Mouse (Mus musculus) heart, adult 8-10 months (tissue): ENCODE data around the gene Gab1. TPM values are rescaled to one million over a fixed set of nuclear protein-coding genes. Genes with fewer than 3 reads are reported as not detected.
A peak's percentile ranks its signal among the peaks of the same experiment; 100 is the strongest.

Source experiments
- DNase-seq: peaks from one replicate; pipeline ENCODE4 v3.0.0; 2022; ENCODE audit warnings: low spot score
- total RNA-seq, 4 experiments: library from RNA; stranded (reverse); gene quantifications; 2 replicates each; pipeline ENCODE4 v1.2.4; 2022

The Gab1 gene
- total RNA-seq, 4 experiments from 2014 or later, result 33.6 to 43.1 (median 40.6) TPM

GRCm38 (mm10) chr8:80843744-80844434, 36.4 kb downstream of the Gab1 start:
- DNase-seq, result no peak

GRCm38 (mm10) chr8:80842514-80842913, 37.8 kb downstream of the Gab1 start:
- DNase-seq, result no peak

- DNase-seq, result no peak
Observed at GRCm38 (mm10) chr8:80840090-80840489, 40.2 kb downstream of the Gab1 start.

- DNase-seq, result peak; percentile 64
Observed at GRCm38 (mm10) chr8:80838199-80838598, 42.1 kb downstream of the Gab1 start.

- no peak for DNase-seq
Observed at GRCm38 (mm10) chr8:80835401-80835800, 44.9 kb downstream of the Gab1 start.

- no peak for DNase-seq
Observed at GRCm38 (mm10) chr8:80834443-80834842, 45.9 kb downstream of the Gab1 start.

- DNase-seq, result no peak
Observed at GRCm38 (mm10) chr8:80832534-80832933, 47.8 kb downstream of the Gab1 start.

GRCm38 (mm10) chr8:80831876-80832524, 48.3 kb downstream of the Gab1 start:
- DNase-seq, result no peak

- DNase-seq, result no peak
Observed at GRCm38 (mm10) chr8:80830724-80831566, 49.4 kb downstream of the Gab1 start.

- no peak for DNase-seq
Observed at GRCm38 (mm10) chr8:80830141-80830540, 50.2 kb downstream of the Gab1 start.

- no peak for DNase-seq
Observed at GRCm38 (mm10) chr8:80826996-80827395, 53.3 kb downstream of the Gab1 start.

- no peak for DNase-seq
Observed at GRCm38 (mm10) chr8:80825136-80825535, 55.2 kb downstream of the Gab1 start.

GRCm38 (mm10) chr8:80824426-80824825, 55.9 kb downstream of the Gab1 start:
- DNase-seq, result no peak

GRCm38 (mm10) chr8:80823250-80823649, 57.1 kb downstream of the Gab1 start:
- no peak for DNase-seq

GRCm38 (mm10) chr8:80821367-80822225, 58.7 kb downstream of the Gab1 start:
- no peak for DNase-seq

GRCm38 (mm10) chr8:80818978-80819377, 61.3 kb downstream of the Gab1 start:
- DNase-seq, result no peak

GRCm38 (mm10) chr8:80817065-80817464, 63.3 kb downstream of the Gab1 start:
- no peak for DNase-seq

- DNase-seq, result no peak
Observed at GRCm38 (mm10) chr8:80815179-80815578, 65.1 kb downstream of the Gab1 start.

- peak; percentile 75 for DNase-seq
Observed at GRCm38 (mm10) chr8:80814087-80814791, 66.1 kb downstream of the Gab1 start.

- DNase-seq, result no peak
Observed at GRCm38 (mm10) chr8:80813439-80813838, 66.9 kb downstream of the Gab1 start.

GRCm38 (mm10) chr8:80811591-80811991, 68.7 kb downstream of the Gab1 start:
- peak; percentile 62 for DNase-seq
